Mouse (Mus musculus): ENCODE results near the gene D830030K20Rik.
"Not testable (repeated sequence)": the region's sequence is repeated elsewhere in the genome, so short reads cannot be mapped to it uniquely, and the experiment has no call there.

Gene D830030K20Rik

DNA sequence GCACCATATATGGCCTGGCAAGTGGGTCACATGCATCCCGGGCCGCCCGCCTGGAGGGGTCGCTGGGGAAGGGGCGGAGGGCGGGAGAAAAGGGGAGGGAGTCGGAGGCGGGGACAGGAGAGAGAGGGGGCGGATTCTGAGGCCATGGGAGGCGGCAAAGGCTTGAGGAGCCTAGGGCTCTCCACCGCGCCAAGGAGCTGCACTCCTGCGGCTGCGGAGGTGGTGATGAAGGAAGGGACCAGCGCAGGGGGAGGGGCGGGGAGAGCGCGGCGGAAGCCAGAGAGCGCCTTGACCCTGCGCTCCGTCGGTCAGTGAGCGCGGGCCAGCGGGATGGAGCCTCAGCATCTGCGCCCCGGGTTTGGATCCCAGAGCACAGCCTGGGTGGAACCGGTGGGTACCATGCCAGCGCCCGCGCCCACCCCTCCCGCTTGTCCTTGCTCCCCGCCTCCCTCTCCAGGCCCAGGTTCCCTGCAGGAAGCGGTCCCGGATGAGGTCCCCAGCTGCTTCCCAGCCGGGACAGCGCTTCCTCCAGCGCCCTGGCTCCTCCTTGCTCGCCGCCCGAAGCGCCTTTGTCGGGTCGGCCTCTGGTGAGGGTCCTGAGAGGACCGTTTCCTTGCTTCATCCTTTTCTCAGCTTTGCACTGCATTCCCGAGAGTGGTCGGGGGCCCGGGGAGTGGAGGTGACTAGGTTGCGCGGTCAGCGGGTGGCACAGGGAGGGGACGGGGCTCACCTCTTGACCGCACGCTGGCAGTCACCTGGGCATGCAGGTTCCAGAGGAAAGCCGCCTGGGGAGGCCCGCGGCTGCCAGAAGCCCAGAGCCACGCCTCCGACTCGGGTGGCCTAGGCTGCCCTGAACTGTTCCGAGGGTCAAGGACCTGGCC is at the start of gene D830030K20Rik:
Gene D830030K20Rik, plus strand, starts transcription at position 217 of the 881 bp plus-strand sequence.
- DNase-seq (ENCODE audit: low spot score): peak; percentile 3

DNA sequence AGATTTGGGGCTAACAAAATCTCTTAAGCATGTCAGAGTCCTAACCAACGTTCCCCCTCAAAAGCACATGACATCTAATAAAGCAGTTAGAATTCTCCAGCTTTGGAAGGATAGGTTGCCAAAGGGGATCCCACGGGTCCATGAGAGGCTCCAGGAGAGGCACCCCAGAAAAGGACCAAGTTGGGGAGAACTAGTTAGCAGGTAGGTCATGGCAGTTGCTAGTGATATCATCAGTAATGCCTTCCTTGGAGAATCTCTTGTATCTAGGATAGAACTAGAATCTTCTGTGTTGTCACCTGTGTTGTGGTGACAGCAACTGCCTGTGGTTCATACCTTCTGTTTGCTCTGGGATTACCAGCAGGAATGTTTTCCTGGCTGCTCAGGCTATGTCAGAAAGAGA is 20.3 kb upstream of the D830030K20Rik start, which contains the start of gene Gm5795:
Gene Gm5795, plus strand, starts transcription at position 301 of the 400 bp plus-strand sequence.
- not testable (repeated sequence) for DNase-seq (ENCODE audit: low spot score)

DNA sequence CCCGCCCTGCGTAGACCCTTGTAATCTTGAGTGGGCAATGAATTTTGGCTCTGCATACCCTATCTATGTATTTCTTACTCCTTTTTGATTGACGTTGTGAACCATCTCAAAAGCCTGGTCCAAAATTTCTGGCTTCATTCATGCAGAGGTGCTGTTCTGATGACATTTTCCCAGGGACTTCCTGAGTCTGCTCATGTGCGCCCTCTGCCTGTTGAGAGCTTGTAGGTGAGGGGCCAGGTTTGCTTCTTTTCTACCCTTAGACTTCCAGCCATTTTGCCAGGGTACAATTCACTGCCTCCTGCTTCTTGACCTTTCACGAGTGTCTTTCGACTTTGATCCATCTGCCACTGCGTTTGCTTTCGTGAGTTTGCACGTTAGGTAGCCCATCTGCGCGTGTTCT is 1.1 kb downstream of the D830030K20Rik start:
- DNase-seq (ENCODE audit: low spot score): peak; percentile 23

DNA sequence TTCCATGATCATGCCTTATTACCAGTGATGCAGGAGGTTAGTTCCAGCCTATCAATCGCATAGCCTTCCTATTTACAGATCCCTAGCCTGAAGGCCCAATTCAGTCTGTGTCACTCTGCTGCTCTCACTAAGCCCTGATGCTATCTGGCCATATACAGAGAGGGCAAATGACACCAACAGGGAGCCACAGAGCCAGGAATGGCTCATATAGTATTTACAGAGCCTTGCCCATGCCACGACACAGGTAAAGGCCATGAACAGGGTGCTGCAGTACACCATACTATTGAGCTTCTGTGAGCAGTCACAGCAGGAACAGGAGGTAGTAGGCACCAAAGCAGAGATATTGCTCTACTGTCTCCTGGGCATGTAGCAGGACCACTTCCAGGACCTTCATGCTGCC is 54.2 kb downstream of the D830030K20Rik start:
- DNase-seq (ENCODE audit: low spot score): not testable (repeated sequence)

All from MN1 (cell line).